Mouse (Mus musculus) heart, adult 18-20 months (tissue): ENCODE measurements at regions not wholly inside any gene's neighbourhood (a gene's known extent, or its start where the extent isn't known, plus 50 kb on each side); places are given as distances from the start of the nearest gene placed in this dataset.

Experiments used
- DNase-seq, 2 experiments: peaks; one replicate each; pipeline ENCODE4 v3.0.0; 2021 to 2022; ENCODE audit warnings: mixed read lengths in 1 of 2

GRCm38 (mm10) chr7:88954978-88955377, 449.0 kb downstream of the Tmem135 start:
- no peak for DNase-seq

- no peak for DNase-seq
These were observed 458.7 kb downstream of the Tmem135 start for GRCm38 (mm10) chr7:88945338-88945737.

DNA sequence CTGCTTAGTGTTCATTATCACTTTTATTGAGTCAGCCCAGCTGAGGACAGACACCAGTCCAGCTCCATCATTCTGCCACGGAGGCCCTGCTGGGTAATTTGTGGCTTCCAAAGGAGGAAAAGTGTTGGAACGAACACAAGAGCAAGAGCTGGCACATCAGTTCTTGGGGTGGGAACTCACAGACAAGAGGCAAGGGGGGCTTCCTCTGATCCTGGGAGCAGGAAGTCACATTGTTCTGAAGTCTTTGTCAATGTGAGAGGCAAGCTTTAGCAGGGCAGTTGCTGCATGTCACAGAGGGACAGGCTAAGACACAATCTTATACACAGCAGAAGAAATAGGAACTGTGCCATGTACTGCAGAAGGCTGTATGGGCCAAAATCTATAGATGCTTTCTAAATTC, 459.1 kb downstream of the Tmem135 start:
- no peak for DNase-seq

DNA sequence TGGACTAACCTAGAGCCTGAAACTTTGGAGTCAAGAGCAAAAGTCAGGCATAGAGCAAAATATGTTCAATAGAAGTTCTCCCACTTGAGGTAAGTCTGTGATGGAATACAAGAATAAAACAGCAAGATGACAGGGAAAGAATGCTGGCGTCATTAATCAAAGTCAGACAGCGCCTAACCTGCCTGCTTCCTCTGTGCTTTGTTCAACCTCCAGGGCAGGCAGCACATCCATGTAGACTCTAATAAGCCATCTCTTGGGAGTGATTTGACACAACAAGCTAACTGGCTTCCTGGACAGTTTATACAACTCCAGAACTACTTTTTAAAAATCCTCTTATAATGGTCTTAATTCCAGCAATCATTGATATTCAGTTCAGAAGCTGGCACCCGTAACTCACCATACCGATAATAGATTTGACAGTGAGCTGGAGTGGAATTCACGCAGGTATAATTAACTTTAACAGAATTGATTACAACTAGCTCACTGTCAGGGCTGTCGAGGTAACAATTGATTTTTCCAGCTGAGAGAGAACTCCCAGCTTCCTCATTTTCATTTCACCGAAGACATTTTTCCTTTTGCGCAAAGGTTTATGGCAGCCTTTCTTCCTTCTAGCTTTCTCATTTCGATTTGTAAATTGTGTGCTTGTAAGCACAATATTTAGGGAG, 462.6 kb downstream of the Tmem135 start:
- DNase-seq = no peak

- no peak for DNase-seq
These were observed 463.8 kb downstream of the Tmem135 start for GRCm38 (mm10) chr7:88940196-88940595.

DNA sequence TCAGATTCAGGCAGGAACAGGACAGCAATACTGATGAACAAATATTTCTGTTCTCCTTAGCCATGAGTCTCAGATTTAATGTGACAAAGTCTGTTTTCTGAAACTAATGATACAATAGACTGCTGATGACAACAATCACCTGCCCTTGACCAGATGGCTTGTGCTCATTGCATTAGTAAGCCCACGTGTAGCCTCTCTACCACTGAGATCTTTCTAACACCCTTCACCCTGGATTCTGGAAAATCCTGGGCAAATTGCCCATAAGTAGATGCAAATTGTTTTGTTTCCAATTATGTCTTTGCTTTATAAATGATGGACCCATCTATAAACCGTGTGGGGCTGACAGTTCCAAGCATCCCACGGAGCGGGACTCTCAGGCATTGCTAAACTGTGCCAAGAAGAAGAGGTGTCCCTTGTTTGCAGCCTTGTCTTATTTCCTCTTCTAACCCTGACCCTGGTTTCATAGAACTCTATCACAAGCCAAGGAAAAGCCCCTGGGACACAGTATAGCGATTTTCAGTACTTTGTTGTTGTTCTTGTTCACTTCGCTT, 475.7 kb downstream of the Tmem135 start:
- no peak for DNase-seq
